ENCODE assay signal across 14 mouse cellular contexts in genomic region chr2:71888437-71888836, GRCm38 (mm10).
"Had no signal": no experiment of that assay in that cellular context is flagged by ENCODE, and none has a peak within 500 bp of the region (broad histone marks: within the 10 kb centered on the region; RNA-seq: fewer than 3 reads in every experiment).

No protein-coding gene starts in this region.

- H3K27me3 ChIP-seq: limb, embryonic 13.5 days; liver, embryonic 15.5 days; lung, embryonic 15.5 days; neural tube, embryonic 13.5 days; stomach, embryonic 15.5 days had no signal

- H3K27ac ChIP-seq: limb, embryonic 13.5 days; liver, embryonic 15.5 days; lung, embryonic 15.5 days; midbrain, embryonic 10.5 days; neural tube, embryonic 13.5 days; stomach, embryonic 15.5 days had no signal

- H3K4me2 ChIP-seq: limb, embryonic 13.5 days; liver, embryonic 15.5 days; lung, embryonic 15.5 days; neural tube, embryonic 13.5 days; stomach, embryonic 15.5 days had no signal

- H3K9ac ChIP-seq: limb, embryonic 13.5 days; liver, embryonic 15.5 days; lung, embryonic 15.5 days; neural tube, embryonic 13.5 days; stomach, embryonic 15.5 days had no signal

- H3K4me1 ChIP-seq: limb, embryonic 13.5 days; liver, embryonic 15.5 days; lung, embryonic 15.5 days; midbrain, embryonic 10.5 days; neural tube, embryonic 13.5 days; stomach, embryonic 15.5 days had no signal

- DNase-seq: kidney, adult 18-20 months; kidney, postnatal 25 days; left cerebral cortex, postnatal 4 days; midbrain, embryonic 14.5 days; retina, postnatal 1 day; right cerebral cortex, postnatal 4 days had no signal

- ATAC-seq: hindbrain, embryonic 16.5 days; inflammation-experienced regulatory T-cells, adult 6 months had no signal

- H3K9me3 ChIP-seq: limb, embryonic 13.5 days; liver, embryonic 15.5 days; lung, embryonic 15.5 days; midbrain, embryonic 10.5 days; neural tube, embryonic 13.5 days; stomach, embryonic 15.5 days had no signal

- H3K4me3 ChIP-seq: limb, embryonic 13.5 days; liver, embryonic 15.5 days; lung, embryonic 15.5 days; midbrain, embryonic 10.5 days; neural tube, embryonic 13.5 days; stomach, embryonic 15.5 days had no signal
